Mouse (Mus musculus) limb, embryonic 14.5 days (tissue): ENCODE data around the gene Olfr132. TPM values are rescaled to one million over a fixed set of nuclear protein-coding genes. Genes with fewer than 3 reads are reported as not detected.
"Not testable (repeated sequence)": the region's sequence is repeated elsewhere in the genome, so short reads cannot be mapped to it uniquely, and the experiment has no call there.

Experiments
- ATAC-seq: fragments of 200-750 bp; cut with Nextera tagmentation; 2 replicates; pipeline ENCODE4 v1.8.0; 2017; ENCODE audit warnings: low read depth, moderate number of reproducible peaks, moderate TSS enrichment; ENCODE audit not compliant: low FRiP score
- DNase-seq: peaks from one replicate; pipeline ENCODE4 v3.0.0-alpha.2; 2015; ENCODE audit warnings: low spot score
- H3K27ac ChIP-seq: fragments of 300-500 bp; sonication (generic); replicated peaks from 2 replicates; pipeline ENCODE4 v1.5.1; 2014; ENCODE audit warnings: low read depth, mild to moderate bottlenecking, low read length, moderate library complexity, mixed read lengths
- H3K27me3 ChIP-seq: fragments of 300-500 bp; sonication (generic); 2 replicates; pipeline ENCODE4 v1.6.1; 2014; ENCODE audit warnings: low read length, mixed read lengths; ENCODE audit not compliant: control insufficient read depth, insufficient read depth
- H3K36me3 ChIP-seq: fragments of 300-500 bp; sonication (generic); 2 replicates; pipeline ENCODE4 v1.6.1; 2014; ENCODE audit warnings: mild to moderate bottlenecking, low read length, moderate library complexity, mixed read lengths; ENCODE audit not compliant: control insufficient read depth, insufficient read depth
- H3K4me1 ChIP-seq: fragments of 300-500 bp; sonication (generic); 2 replicates; pipeline ENCODE4 v1.6.1; 2014; ENCODE audit warnings: antibody characterized with exemption, low read length, mixed read lengths; ENCODE audit not compliant: control insufficient read depth, insufficient read depth
- H3K4me2 ChIP-seq: fragments of 300-500 bp; sonication (generic); replicated peaks from 2 replicates; pipeline ENCODE4 v1.6.1; 2014; ENCODE audit warnings: low read depth, mild to moderate bottlenecking, low read length, moderate library complexity; ENCODE audit not compliant: severe bottlenecking
- H3K4me3 ChIP-seq: fragments of 300-500 bp; sonication (generic); replicated peaks from 2 replicates; pipeline ENCODE4 v1.5.1; 2014; ENCODE audit warnings: low read length
- H3K9ac ChIP-seq: fragments of 300-500 bp; sonication (generic); 2 replicates; pipeline ENCODE4 v1.6.1; 2014; ENCODE audit warnings: mild to moderate bottlenecking, low read depth, low read length, moderate library complexity; ENCODE audit not compliant: severe bottlenecking
- H3K9me3 ChIP-seq: fragments of 300-500 bp; sonication (generic); 2 replicates; pipeline ENCODE4 v1.6.1; 2016; ENCODE audit warnings: low read length; ENCODE audit not compliant: control insufficient read depth
- POLR2A ChIP-seq: fragments of 200-500 bp; IDR thresholded peaks from 2 replicates; pipeline ENCODE4 v1.8.0; 2012; ENCODE audit warnings: inconsistent platforms, mild to moderate bottlenecking, moderate library complexity, borderline replicate concordance; ENCODE audit not compliant: insufficient read depth, insufficient read length; ENCODE audit errors: extremely low read depth
- whole genome bisulfite sequencing: fragments of 180-500 bp; shearing (Covaris S2); extraction: QIAGEN DNeasy Blood & Tissue Kit; methylation state at CpG from one replicate; pipeline ENCODE4 v1.1.7; 2014; 5-methylcytosine and 5-hydroxymethylcytosine counted together
- polyA plus RNA-seq, 2 experiments: library from polyadenylated mRNA; depleted of rRNA in 1 of 2; stranded (reverse) in 1 of 2; unstranded in 1 of 2; fragments of >200 nt; fragmentation: Nextera tagmentation in 1 of 2; extraction: Ambion mirVana in 1 of 2; gene quantifications; 2 replicates each; pipeline versions ENCODE4 v1.2.1 to v1.2.3; 2012 to 2014

Gene Olfr132
- not detected in 2 replicates for polyA plus RNA-seq (2012; rRNA removed)
- polyA plus RNA-seq (2014; fragmentation: Nextera tagmentation; extraction: Ambion mirVana): not detected in 2 replicates

DNA sequence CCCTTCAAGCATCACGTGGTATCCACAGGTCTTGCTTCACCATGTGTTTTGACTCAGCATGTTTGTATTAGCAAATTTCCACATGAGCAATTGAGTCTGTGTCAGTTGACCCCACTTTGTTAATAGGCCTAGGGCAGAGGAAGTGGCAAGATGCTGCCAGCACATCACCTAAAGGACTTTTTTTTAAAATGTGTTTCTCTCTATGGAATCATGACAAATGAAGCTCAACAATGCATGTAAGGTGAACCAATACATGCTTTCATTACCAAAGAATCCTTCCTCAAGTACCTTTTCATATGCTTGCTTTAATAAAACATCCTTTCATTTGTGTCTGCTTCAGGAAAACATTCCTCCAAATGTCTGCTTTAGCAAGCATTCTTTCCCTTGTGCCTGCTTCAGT lies at the start of gene Olfr132:
Olfr132 (minus strand) TSS at position 101 of the 400 bp plus-strand sequence.
- DNase-seq (no peak), ATAC-seq (no peak)
- TF ChIP-seq POLR2A: no peak
- H3K27me3 ChIP-seq: no peaks in the 10 kb centered on the region
- H3K27ac ChIP-seq: no peak within 1 kb of the TSS
- H3K4me3 ChIP-seq: no peak within 1 kb of the TSS
- no peaks in the 10 kb centered on the region for H3K4me1 ChIP-seq
- no peaks in the 10 kb centered on the region for H3K36me3 ChIP-seq
- no peaks in the 10 kb centered on the region for H3K9me3 ChIP-seq
- H3K9ac ChIP-seq: no peak within 1 kb of the TSS
- H3K4me2 ChIP-seq: no peak within 1 kb of the TSS
- WGBS: 82% methylated on average over 1 of the region's 1 CpGs

DNA sequence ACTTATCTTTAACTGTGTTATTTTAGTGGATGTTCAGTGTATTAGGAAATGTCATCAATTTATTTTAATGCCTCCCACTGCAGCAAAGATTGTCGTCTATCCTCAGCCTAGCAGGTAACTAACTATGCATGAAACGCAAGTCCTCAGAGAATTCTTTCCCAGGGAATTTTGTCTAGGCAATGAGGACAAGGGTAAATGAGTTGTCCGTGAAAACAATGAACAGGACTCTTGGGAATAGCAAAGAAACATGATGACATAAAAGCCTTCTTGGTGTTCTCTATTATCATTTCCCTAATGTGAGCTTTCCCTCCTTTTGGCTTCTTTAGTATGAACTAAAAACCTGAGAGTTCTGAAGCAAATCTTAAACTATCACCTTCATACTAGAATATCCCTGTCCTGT lies 36.8 kb upstream of the Olfr132 start, which contains the start of gene Olfr134:
Olfr134 (plus strand) TSS at position 301 of the 400 bp plus-strand sequence.
- DNase-seq (no peak), ATAC-seq (no peak)
- Histone ChIP-seq H3K9ac (no peak within 1 kb of the TSS), H3K27ac (no peak within 1 kb of the TSS), H3K4me1 (no peaks in the 10 kb centered on the region), H3K27me3 (no peaks in the 10 kb centered on the region), H3K9me3 (no peaks in the 10 kb centered on the region), H3K4me2 (no peak within 1 kb of the TSS), H3K4me3 (no peak within 1 kb of the TSS), H3K36me3 (no peaks in the 10 kb centered on the region)
- 77% methylated on average over 3 of the region's 3 CpGs for WGBS
- no peak for TF ChIP-seq POLR2A

DNA sequence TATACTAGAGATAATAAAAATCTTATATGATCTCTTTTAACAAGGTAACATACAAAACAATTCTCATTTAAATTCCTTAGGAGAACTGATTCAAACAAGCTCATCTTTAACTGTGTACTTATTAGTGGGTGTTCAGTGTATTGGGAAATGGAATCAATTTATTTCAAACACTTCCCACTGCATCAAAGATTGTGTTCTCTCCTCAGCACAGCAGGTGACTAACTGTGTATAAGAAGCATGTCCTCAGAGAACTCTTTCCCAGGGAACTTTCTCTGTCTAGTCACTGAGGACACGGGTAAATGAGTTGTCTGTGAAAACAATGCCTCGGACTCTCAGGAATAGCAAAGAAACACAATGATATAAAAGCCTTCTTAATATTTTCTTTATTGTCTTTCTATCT lies 10.7 kb upstream of the Olfr132 start, which contains the start of gene Olfr133:
Olfr133 (plus strand) TSS at position 301 of the 400 bp plus-strand sequence.
- no peak for DNase-seq
- Histone ChIP-seq H3K36me3 (no peaks in the 10 kb centered on the region), H3K4me1 (no peaks in the 10 kb centered on the region), H3K4me3 (no peak within 1 kb of the TSS), H3K27ac (no peak within 1 kb of the TSS), H3K9me3 (no peaks in the 10 kb centered on the region), H3K4me2 (no peak within 1 kb of the TSS), H3K27me3 (no peaks in the 10 kb centered on the region), H3K9ac (no peak within 1 kb of the TSS)
- 78% methylated on average over 2 of the region's 2 CpGs for WGBS
- no peak for TF ChIP-seq POLR2A
- no peak for ATAC-seq

DNA sequence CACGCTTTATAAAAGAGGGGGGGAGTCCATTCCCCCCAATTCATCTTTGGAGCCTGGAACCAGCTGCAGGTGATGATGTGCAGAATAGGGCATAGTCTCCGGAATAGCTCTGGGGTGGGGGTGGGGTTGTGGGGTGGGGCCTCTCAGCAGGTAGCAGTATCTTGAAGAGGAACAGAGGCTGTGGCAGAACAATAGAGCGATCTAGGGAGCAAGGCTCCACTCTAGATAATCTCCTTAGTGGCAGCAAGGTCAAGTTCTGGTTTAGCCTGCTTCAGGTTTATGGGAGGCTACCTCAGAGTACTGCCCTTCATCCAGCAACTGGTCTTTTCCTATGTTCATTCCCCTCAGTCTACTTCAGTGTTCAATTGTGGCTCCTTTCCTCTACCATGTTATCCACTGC lies 9.0 kb downstream of the Olfr132 start:
- not testable (repeated sequence) for H3K9ac ChIP-seq, H3K9me3 ChIP-seq, H3K4me2 ChIP-seq, DNase-seq, H3K4me3 ChIP-seq, H3K27me3 ChIP-seq, H3K4me1 ChIP-seq, ATAC-seq, H3K36me3 ChIP-seq, H3K27ac ChIP-seq
- WGBS: 67% methylated on average over 3 of the region's 3 CpGs

- H3K4me3 ChIP-seq, H3K4me1 ChIP-seq, ATAC-seq, H3K27me3 ChIP-seq, H3K9ac ChIP-seq, H3K4me2 ChIP-seq, H3K36me3 ChIP-seq, H3K9me3 ChIP-seq, H3K27ac ChIP-seq, DNase-seq: not testable (repeated sequence)
- 63% methylated on average over 1 of the region's 1 CpGs for WGBS
Observed at GRCm38 (mm10) chr17:38124199-38124598, 10.1 kb downstream of the Olfr132 start.

- DNase-seq: no peak
- no peak within 1 kb of the TSS for H3K9ac ChIP-seq
- no peak within 1 kb of the TSS for H3K27ac ChIP-seq
- no peaks in the 10 kb centered on the region for H3K36me3 ChIP-seq
- H3K9me3 ChIP-seq: no peaks in the 10 kb centered on the region
- ATAC-seq: no peak
- H3K27me3 ChIP-seq: no peaks in the 10 kb centered on the region
- H3K4me3 ChIP-seq: no peak within 1 kb of the TSS
- no peaks in the 10 kb centered on the region for H3K4me1 ChIP-seq
- no peak within 1 kb of the TSS for H3K4me2 ChIP-seq
- TF ChIP-seq POLR2A: no peak
Observed at GRCm38 (mm10) chr17:38088593-38088992, 45.7 kb downstream of the Olfr132 start, which contains the start of gene Olfr131. TSS of gene Olfr131 (minus strand) at chr17:38088693.
